Mouse (Mus musculus) heart, embryonic 12.5 days (tissue): ENCODE results near the gene Snrnp48. TPM values are rescaled to one million over a fixed set of nuclear protein-coding genes. Genes with fewer than 3 reads are reported as not detected.

Experiments used
- ATAC-seq: fragments of 200-750 bp; cut with Nextera tagmentation; 2 replicates; pipeline ENCODE4 v1.8.0; 2017; ENCODE audit warnings: moderate TSS enrichment, moderate library complexity; ENCODE audit not compliant: insufficient number of reproducible peaks, low FRiP score
- H3K27ac ChIP-seq: fragments of 300-500 bp; sonication (generic); 2 replicates; pipeline ENCODE4 v1.5.1; 2016; ENCODE audit warnings: mild to moderate bottlenecking, moderate library complexity; ENCODE audit not compliant: poor library complexity, severe bottlenecking
- H3K27me3 ChIP-seq: fragments of 300-500 bp; sonication (generic); replicated peaks from 2 replicates; pipeline ENCODE4 v1.6.1; 2016; ENCODE audit warnings: mild to moderate bottlenecking, moderate library complexity
- H3K36me3 ChIP-seq: fragments of 300-500 bp; sonication (generic); 2 replicates; pipeline ENCODE4 v1.6.1; 2016; ENCODE audit warnings: mild to moderate bottlenecking, moderate library complexity
- H3K4me1 ChIP-seq: fragments of 300-500 bp; sonication (generic); replicated peaks from 2 replicates; pipeline ENCODE4 v1.6.1; 2016; ENCODE audit warnings: mild to moderate bottlenecking
- H3K4me2 ChIP-seq: fragments of 300-500 bp; sonication (generic); 2 replicates; pipeline ENCODE4 v1.6.1; 2016; ENCODE audit warnings: mild to moderate bottlenecking, moderate library complexity
- H3K4me3 ChIP-seq: fragments of 300-500 bp; sonication (generic); 2 replicates; pipeline ENCODE4 v1.5.1; 2016; ENCODE audit warnings: mild to moderate bottlenecking
- H3K9ac ChIP-seq: fragments of 300-500 bp; sonication (generic); 2 replicates; pipeline ENCODE4 v1.6.1; 2016; ENCODE audit warnings: mild to moderate bottlenecking, moderate library complexity
- H3K9me3 ChIP-seq: fragments of 300-500 bp; sonication (generic); replicated peaks from 2 replicates; pipeline ENCODE4 v1.6.1; 2016; ENCODE audit warnings: mild to moderate bottlenecking, moderate library complexity
- WGBS: fragments of 180-500 bp; shearing (Covaris S2); methylation state at CpG from one replicate; pipeline ENCODE4 v1.1.7; 2016; 5-methylcytosine and 5-hydroxymethylcytosine counted together
- polyA plus RNA-seq: library from polyadenylated mRNA; unstranded; fragments of >200 nt; fragmentation: Nextera tagmentation; extraction: Ambion mirVana; gene quantifications from 2 replicates; pipeline ENCODE4 v1.2.1, GENCODE M21; 2016

Gene Snrnp48
- 28.2 and 30.2 TPM in 2 replicates for polyA plus RNA-seq

DNA sequence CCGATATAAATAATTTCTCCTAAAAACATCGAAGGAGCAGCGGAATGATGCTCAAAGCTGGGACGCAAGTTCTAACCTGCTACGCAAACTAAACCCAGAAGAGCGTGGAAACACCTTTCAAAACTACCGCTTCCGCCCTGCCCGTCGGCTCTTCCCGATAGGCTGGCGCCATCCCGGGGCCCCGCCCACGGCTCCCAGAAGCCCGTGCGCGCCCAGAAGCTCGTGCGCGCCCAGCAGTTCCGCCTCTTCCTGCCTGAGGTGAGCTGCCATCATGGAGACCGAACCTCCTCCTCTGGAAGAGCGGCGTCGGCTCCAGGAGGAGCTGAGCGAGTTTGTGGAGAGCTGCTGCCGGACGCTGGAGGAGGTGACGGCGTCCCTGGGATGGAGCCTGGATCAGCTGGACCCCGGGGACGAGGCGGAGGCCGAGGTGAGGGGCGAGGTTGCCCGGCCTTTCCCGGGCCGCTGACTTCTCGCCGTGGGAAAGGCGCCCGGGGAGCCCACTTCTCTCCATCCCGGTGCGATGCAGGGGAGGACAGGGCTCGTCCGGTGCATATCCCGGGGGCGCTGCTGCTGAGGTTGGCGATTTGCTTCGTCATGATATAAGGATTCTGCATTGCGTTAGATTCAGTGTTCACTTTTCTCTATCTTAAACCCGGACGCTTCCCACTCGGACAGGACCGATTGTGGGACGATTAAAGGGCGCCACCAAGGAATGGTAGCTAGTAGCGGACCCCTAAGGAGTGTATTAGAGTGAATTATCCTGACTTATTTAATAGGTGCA lies at the start of gene Snrnp48:
Snrnp48 (plus strand) TSS at position 237 of the 781 bp plus-strand sequence.
- H3K27me3 ChIP-seq, result no peaks in the 10 kb centered on the region
- peaks cover 20% of the 10 kb centered on the region for H3K4me1 ChIP-seq
- peak; percentile 96 for ATAC-seq
- WGBS, result under 1% methylated on average over 59 of the region's 59 CpGs
- peaks cover 9% of the 10 kb centered on the region; the same call in 1 of the 2 replicates for H3K36me3 ChIP-seq
- H3K9ac ChIP-seq, result peak within 1 kb of the TSS; percentile 84
- H3K27ac ChIP-seq, result peak within 1 kb of the TSS; percentile 90
- peak within 1 kb of the TSS; percentile 74 for H3K4me2 ChIP-seq
- H3K9me3 ChIP-seq, result no peaks in the 10 kb centered on the region
- H3K4me3 ChIP-seq, result peak within 1 kb of the TSS; percentile 88

DNA sequence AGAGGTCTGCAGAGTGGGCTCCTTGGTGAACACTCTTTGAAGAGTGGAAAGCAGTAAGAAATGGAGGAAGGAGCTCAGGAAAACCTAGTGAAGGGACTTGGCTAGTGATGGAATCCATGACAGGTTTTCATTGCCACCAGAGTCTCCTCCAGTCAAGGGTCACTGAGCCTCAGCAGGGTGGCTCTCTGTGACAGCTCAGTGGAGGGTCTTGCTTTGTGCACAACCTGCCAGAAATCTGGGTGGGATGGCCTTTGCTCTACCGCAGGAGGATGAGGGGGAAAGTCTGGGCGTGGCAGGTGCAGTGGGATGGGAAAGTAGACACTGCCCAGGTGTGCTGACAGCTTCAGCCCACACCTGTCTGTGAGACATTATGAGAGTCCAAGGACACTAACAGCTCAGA lies 49.2 kb upstream of the Snrnp48 start:
- Histone ChIP-seq H3K36me3 (0 out of 2 replicates have a peak, but pooled peaks cover 5% of the 10 kb centered on the region), H3K9me3 (no peaks in the 10 kb centered on the region), H3K27me3 (no peaks in the 10 kb centered on the region), H3K4me1 (peaks cover 38% of the 10 kb centered on the region), H3K4me3 (no peak overlapping the region), H3K9ac (peak overlapping the region; percentile 39; the same call in 1 of the 2 replicates), H3K27ac (no peak overlapping the region), H3K4me2 (peak overlapping the region; percentile 40; the same call in 1 of the 2 replicates)
- WGBS, result 20% methylated on average over 2 of the region's 2 CpGs
- ATAC-seq, result no peak

DNA sequence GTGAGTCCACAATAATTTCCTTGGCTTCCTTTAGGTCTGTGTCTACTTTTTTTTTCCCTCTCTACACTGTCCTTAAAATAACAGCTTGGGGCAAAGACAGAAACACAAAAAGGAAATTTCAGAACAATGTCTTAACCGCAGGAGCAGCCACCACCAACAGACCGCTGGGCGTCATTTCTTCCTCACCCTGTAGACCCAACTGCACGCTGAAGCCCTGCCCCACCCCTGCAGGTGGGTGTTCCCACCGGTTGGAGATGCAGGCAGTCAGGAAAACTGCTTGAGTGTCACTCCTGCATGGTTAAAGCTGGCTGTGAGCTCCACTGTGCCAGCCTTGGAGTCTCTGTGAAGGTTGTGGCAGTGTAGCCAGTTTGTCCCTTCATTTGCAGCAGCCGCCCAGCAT lies 47.1 kb upstream of the Snrnp48 start:
- no peak for ATAC-seq
- Histone ChIP-seq H3K9ac (peak overlapping the region; percentile 33; the same call in 1 of the 2 replicates), H3K4me3 (no peak overlapping the region), H3K27me3 (no peaks in the 10 kb centered on the region), H3K27ac (peak overlapping the region; percentile 54; the same call in 1 of the 2 replicates), H3K4me2 (no peak overlapping the region), H3K9me3 (no peaks in the 10 kb centered on the region), H3K36me3 (0 out of 2 replicates have a peak, but pooled peaks cover 5% of the 10 kb centered on the region), H3K4me1 (peaks cover 52% of the 10 kb centered on the region)
- 28% methylated on average over 6 of the region's 6 CpGs for WGBS

DNA sequence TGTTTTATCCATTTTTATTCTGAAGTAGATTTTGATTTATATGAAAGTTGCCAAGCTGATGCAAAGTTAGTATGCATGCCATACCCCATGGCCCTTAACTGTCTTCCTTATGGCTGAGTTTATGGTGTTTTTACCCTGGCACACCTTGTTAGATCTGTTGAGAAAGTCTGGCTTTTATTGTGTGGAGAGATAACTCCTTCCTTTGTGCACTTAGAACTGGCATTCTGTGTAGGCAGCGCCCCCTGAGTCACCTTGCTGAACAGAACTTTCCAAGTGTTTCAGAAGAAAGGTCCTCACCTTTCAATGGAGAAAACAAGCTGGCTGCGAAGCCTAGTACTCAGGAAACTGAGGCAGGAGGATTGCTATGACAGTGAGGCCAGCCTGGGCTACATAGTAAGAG lies 42.7 kb upstream of the Snrnp48 start:
- H3K4me3 ChIP-seq, result no peak overlapping the region
- H3K4me1 ChIP-seq, result peaks cover 53% of the 10 kb centered on the region
- H3K9me3 ChIP-seq, result no peaks in the 10 kb centered on the region
- H3K36me3 ChIP-seq, result peaks cover 27% of the 10 kb centered on the region
- WGBS, result 72% methylated on average over 2 of the region's 2 CpGs
- no peak for ATAC-seq
- H3K27ac ChIP-seq, result peak overlapping the region; percentile 93
- H3K27me3 ChIP-seq, result no peaks in the 10 kb centered on the region
- H3K4me2 ChIP-seq, result no peak overlapping the region
- H3K9ac ChIP-seq, result no peak overlapping the region

DNA sequence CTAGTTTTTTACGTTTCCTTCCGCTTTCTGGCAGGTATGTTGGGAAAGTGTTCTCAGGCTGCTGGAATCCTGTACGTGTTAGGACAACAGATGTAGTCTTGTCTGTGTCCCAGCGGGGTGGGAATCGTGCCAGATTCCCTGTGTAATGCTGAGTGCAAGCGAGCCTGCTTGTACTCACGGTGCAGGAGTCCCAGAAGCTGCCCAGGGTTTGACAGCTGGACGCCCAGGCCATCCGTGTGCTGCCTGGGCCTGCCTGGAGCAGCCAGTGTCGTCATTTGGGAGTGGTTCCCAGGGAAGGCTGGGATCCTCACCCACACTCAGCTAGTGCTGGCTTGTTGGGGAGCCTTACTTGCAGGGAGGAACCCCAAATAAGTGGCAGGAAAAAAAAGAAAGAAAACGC lies 42.1 kb upstream of the Snrnp48 start:
- Histone ChIP-seq H3K36me3 (peaks cover 34% of the 10 kb centered on the region), H3K27me3 (no peaks in the 10 kb centered on the region), H3K27ac (peak overlapping the region; percentile 93), H3K4me3 (0 out of 2 replicates have a peak overlapping the region, but pooled peaks have one; percentile 1), H3K4me2 (peak overlapping the region; percentile 40), H3K9me3 (no peaks in the 10 kb centered on the region), H3K9ac (peak overlapping the region; percentile 46), H3K4me1 (peaks cover 51% of the 10 kb centered on the region)
- WGBS, result 15% methylated on average over 11 of the region's 11 CpGs
- peak; percentile 92 for ATAC-seq

- Histone ChIP-seq H3K9ac (no peak overlapping the region), H3K9me3 (no peaks in the 10 kb centered on the region), H3K27ac (peak overlapping the region; percentile 18; the same call in 1 of the 2 replicates), H3K4me3 (no peak overlapping the region), H3K27me3 (no peaks in the 10 kb centered on the region), H3K4me2 (no peak overlapping the region), H3K4me1 (peaks cover 48% of the 10 kb centered on the region), H3K36me3 (peaks cover 51% of the 10 kb centered on the region)
- ATAC-seq, result no peak
- 74% methylated on average over 11 of the region's 11 CpGs for WGBS
Observed at GRCm38 (mm10) chr13:38164932-38165331, 39.8 kb upstream of the Snrnp48 start.

- Histone ChIP-seq H3K27me3 (no peaks in the 10 kb centered on the region), H3K9ac (no peak overlapping the region), H3K4me2 (no peak overlapping the region), H3K36me3 (peaks cover 56% of the 10 kb centered on the region), H3K4me1 (peaks cover 45% of the 10 kb centered on the region), H3K9me3 (no peaks in the 10 kb centered on the region), H3K4me3 (no peak overlapping the region), H3K27ac (no peak overlapping the region)
- 81% methylated on average over 3 of the region's 3 CpGs for WGBS
- ATAC-seq, result no peak
Observed at GRCm38 (mm10) chr13:38167056-38167455, 37.7 kb upstream of the Snrnp48 start.

- WGBS, result 5% methylated on average over 4 of the region's 4 CpGs
- Histone ChIP-seq H3K4me2 (peak overlapping the region; percentile 47), H3K4me1 (peaks cover 22% of the 10 kb centered on the region), H3K36me3 (peaks cover 76% of the 10 kb centered on the region), H3K4me3 (0 out of 2 replicates have a peak overlapping the region, but pooled peaks have one; percentile 8), H3K9me3 (no peaks in the 10 kb centered on the region), H3K27ac (peak overlapping the region; percentile 89), H3K27me3 (no peaks in the 10 kb centered on the region), H3K9ac (peak overlapping the region; percentile 16; the same call in 1 of the 2 replicates)
- peak; percentile 87 for ATAC-seq
Observed at GRCm38 (mm10) chr13:38170707-38171144, 34.0 kb upstream of the Snrnp48 start.

- peaks cover 27% of the 10 kb centered on the region for H3K9me3 ChIP-seq
- WGBS, result 86% methylated on average over 10 of the region's 10 CpGs
- H3K36me3 ChIP-seq, result peaks cover 90% of the 10 kb centered on the region
Observed at GRCm38 (mm10) chr13:38193406-38193805, 11.3 kb upstream of the Snrnp48 start.

DNA sequence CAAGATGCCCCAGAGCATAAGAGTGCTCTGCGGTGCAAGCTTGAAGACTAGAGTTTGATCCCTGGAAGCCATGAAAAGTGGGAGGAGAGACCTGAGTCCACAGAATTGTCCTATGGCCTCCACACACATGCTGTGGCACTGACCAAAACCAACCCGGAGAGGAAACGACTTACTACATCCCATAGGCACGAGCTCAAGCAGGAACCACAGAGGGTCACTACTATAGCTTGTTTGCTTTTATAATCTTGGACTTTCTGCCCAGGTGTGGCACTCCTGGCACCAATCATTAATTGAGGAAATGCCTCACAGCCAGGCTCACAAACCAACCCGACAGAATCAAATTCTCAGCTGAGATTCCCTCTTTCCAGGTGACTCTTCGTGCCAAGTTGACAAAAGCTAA lies 3.3 kb upstream of the Snrnp48 start:
- 71% methylated on average over 6 of the region's 6 CpGs for WGBS
- Histone ChIP-seq H3K36me3 (peaks cover 23% of the 10 kb centered on the region), H3K9ac (no peak overlapping the region), H3K27me3 (no peaks in the 10 kb centered on the region), H3K4me3 (no peak overlapping the region), H3K27ac (no peak overlapping the region; the same call in 1 of the 2 replicates), H3K4me1 (peaks cover 15% of the 10 kb centered on the region), H3K4me2 (no peak overlapping the region), H3K9me3 (peaks cover 6% of the 10 kb centered on the region)
- no peak for ATAC-seq

More at GRCm38 (mm10) chr13:38193406-38193805, 11.3 kb upstream of the Snrnp48 start:
- Histone ChIP-seq H3K4me3 (no peak overlapping the region), H3K4me1 (no peaks in the 10 kb centered on the region), H3K27me3 (no peaks in the 10 kb centered on the region), H3K4me2 (no peak overlapping the region), H3K9ac (no peak overlapping the region), H3K27ac (no peak overlapping the region)
- ATAC-seq, result no peak

DNA sequence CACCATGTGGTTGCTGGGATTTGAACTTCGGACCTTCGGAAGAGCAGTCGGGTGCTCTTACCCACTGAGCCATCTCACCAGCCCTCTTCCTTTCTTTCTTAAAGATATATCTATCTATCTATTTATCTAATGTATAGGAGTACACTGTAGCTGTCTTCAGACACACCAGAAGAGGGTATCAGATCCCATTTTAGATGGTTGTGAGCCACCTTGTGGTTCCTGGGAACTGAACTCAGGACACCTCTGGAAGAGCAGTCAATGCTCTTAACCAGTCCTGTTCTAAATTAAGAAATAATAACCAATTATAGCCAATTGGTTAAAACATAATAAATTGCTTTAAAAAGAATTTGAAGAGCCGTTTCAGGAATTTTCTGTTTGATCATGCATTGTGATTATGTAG lies 567 bp upstream of the Snrnp48 start:
- H3K4me2 ChIP-seq, result peak overlapping the region; percentile 74
- no peak for ATAC-seq
- peak overlapping the region; percentile 88; the same call in 1 of the 2 replicates for H3K4me3 ChIP-seq
- peaks cover 4% of the 10 kb centered on the region; the same call in 1 of the 2 replicates for H3K36me3 ChIP-seq
- WGBS, result 60% methylated on average over 4 of the region's 4 CpGs
- no peaks in the 10 kb centered on the region for H3K9me3 ChIP-seq
- H3K9ac ChIP-seq, result no peak overlapping the region
- H3K27ac ChIP-seq, result no peak overlapping the region
- H3K4me1 ChIP-seq, result peaks cover 20% of the 10 kb centered on the region
- no peaks in the 10 kb centered on the region for H3K27me3 ChIP-seq
